Mouse (Mus musculus) heart, adult 2 months (tissue): ENCODE measurements around the gene Atp1a1.

ENCODE experiments used
- CTCF ChIP-seq: fragments of 200-600 bp; IDR thresholded peaks from 2 replicates; pipeline ENCODE4 v1.8.1; 2022; ENCODE audit warnings: antibody characterized with exemption, mild to moderate bottlenecking, moderate library complexity
- EP300 ChIP-seq: fragments of 200-500 bp; IDR thresholded peaks from 2 replicates; pipeline ENCODE4 v1.6.1; 2011; ENCODE audit warnings: low read depth, low read length, control low read depth; ENCODE audit not compliant: insufficient read depth
- POLR2A ChIP-seq: fragments of 200-500 bp; IDR thresholded peaks from 2 replicates; pipeline ENCODE4 v1.6.1; 2011; ENCODE audit warnings: mild to moderate bottlenecking, low read depth, low read length, control low read depth; ENCODE audit not compliant: insufficient read depth

GRCm38 (mm10) chr3:101551457-101552230 is 52.8 kb downstream of the Atp1a1 start:
- no peak for TF ChIP-seq CTCF
- peak; percentile 91 for TF ChIP-seq EP300
- TF ChIP-seq POLR2A: no peak
